Mouse (Mus musculus): ENCODE measurements around the gene Akap9. TPM values are rescaled to one million over a fixed set of nuclear protein-coding genes. Genes with fewer than 3 reads are reported as not detected.
"Not testable (repeated sequence)": the region's sequence is repeated elsewhere in the genome, so short reads cannot be mapped to it uniquely, and the experiment has no call there.

The Akap9 gene
- polyA plus RNA-seq, 1 experiment = 13.9 TPM

- DNase-seq = no peak
These were observed 8.1 kb downstream of the Akap9 start for GRCm38 (mm10) chr5:3935778-3936554.

GRCm38 (mm10) chr5:3938905-3939304 is 11.1 kb downstream of the Akap9 start:
- DNase-seq = no peak
- H3K36me3 ChIP-seq (ENCODE audit: control insufficient read depth, insufficient read depth, low read length) = no peaks in the 10 kb centered on the region
- 97% methylated on average over 3 of the region's 3 CpGs for WGBS
- H3K27me3 ChIP-seq (ENCODE audit: control insufficient read depth, insufficient read depth, low read length) = no peaks in the 10 kb centered on the region
- TF ChIP-seq CTCF (IDR thresholded peaks at IDR 0.05; ENCODE audit: borderline replicate concordance, control insufficient read depth, extremely low read depth, insufficient read depth, low read length, poor library complexity) (no peak), POLR2A (IDR thresholded peaks at IDR 0.05; ENCODE audit: control insufficient read depth, extremely low read depth, insufficient read depth, low read length, poor library complexity) (no peak)
- H3K4me3 ChIP-seq (ENCODE audit: control insufficient read depth, insufficient read depth, low read length) = no peak overlapping the region
- no peaks in the 10 kb centered on the region for H3K4me1 ChIP-seq (replicated peaks; ENCODE audit: control insufficient read depth, insufficient read depth, low read length)
- H3K27ac ChIP-seq (ENCODE audit: control insufficient read depth, insufficient read depth, low read length) = no peak overlapping the region

More at GRCm38 (mm10) chr5:3935778-3936554, 8.1 kb downstream of the Akap9 start:
- H3K27me3 ChIP-seq (ENCODE audit: control insufficient read depth, insufficient read depth, low read length) = no peaks in the 10 kb centered on the region
- TF ChIP-seq CTCF (IDR thresholded peaks at IDR 0.05; ENCODE audit: borderline replicate concordance, control insufficient read depth, extremely low read depth, insufficient read depth, low read length, poor library complexity) = no peak
- no peak for TF ChIP-seq POLR2A (IDR thresholded peaks at IDR 0.05; ENCODE audit: control insufficient read depth, extremely low read depth, insufficient read depth, low read length, poor library complexity)
- WGBS = 97% methylated on average over 8 of the region's 8 CpGs
- no peaks in the 10 kb centered on the region for H3K4me1 ChIP-seq (replicated peaks; ENCODE audit: control insufficient read depth, insufficient read depth, low read length)
- H3K4me3 ChIP-seq (ENCODE audit: control insufficient read depth, insufficient read depth, low read length) = no peak overlapping the region
- no peaks in the 10 kb centered on the region for H3K36me3 ChIP-seq (ENCODE audit: control insufficient read depth, insufficient read depth, low read length)
- H3K27ac ChIP-seq (ENCODE audit: control insufficient read depth, insufficient read depth, low read length) = no peak overlapping the region

GRCm38 (mm10) chr5:3939335-3939734 is 11.5 kb downstream of the Akap9 start:
- no peak overlapping the region for H3K27ac ChIP-seq (ENCODE audit: control insufficient read depth, insufficient read depth, low read length)
- H3K4me3 ChIP-seq (ENCODE audit: control insufficient read depth, insufficient read depth, low read length) = no peak overlapping the region
- DNase-seq = no peak
- no peaks in the 10 kb centered on the region for H3K36me3 ChIP-seq (ENCODE audit: control insufficient read depth, insufficient read depth, low read length)
- H3K4me1 ChIP-seq (replicated peaks; ENCODE audit: control insufficient read depth, insufficient read depth, low read length) = no peaks in the 10 kb centered on the region
- TF ChIP-seq POLR2A (IDR thresholded peaks at IDR 0.05; ENCODE audit: control insufficient read depth, extremely low read depth, insufficient read depth, low read length, poor library complexity) (no peak), CTCF (IDR thresholded peaks at IDR 0.05; ENCODE audit: borderline replicate concordance, control insufficient read depth, extremely low read depth, insufficient read depth, low read length, poor library complexity) (no peak)
- no peaks in the 10 kb centered on the region for H3K27me3 ChIP-seq (ENCODE audit: control insufficient read depth, insufficient read depth, low read length)
- 95% methylated on average over 5 of the region's 5 CpGs for WGBS

- TF ChIP-seq CTCF (IDR thresholded peaks at IDR 0.05; ENCODE audit: borderline replicate concordance, control insufficient read depth, extremely low read depth, insufficient read depth, low read length, poor library complexity) (no peak), POLR2A (IDR thresholded peaks at IDR 0.05; ENCODE audit: control insufficient read depth, extremely low read depth, insufficient read depth, low read length, poor library complexity) (no peak)
- Histone ChIP-seq H3K27me3 (ENCODE audit: control insufficient read depth, insufficient read depth, low read length) (no peaks in the 10 kb centered on the region), H3K4me1 (replicated peaks; ENCODE audit: control insufficient read depth, insufficient read depth, low read length) (no peaks in the 10 kb centered on the region), H3K27ac (ENCODE audit: control insufficient read depth, insufficient read depth, low read length) (no peak overlapping the region), H3K4me3 (ENCODE audit: control insufficient read depth, insufficient read depth, low read length) (no peak overlapping the region), H3K36me3 (ENCODE audit: control insufficient read depth, insufficient read depth, low read length) (no peaks in the 10 kb centered on the region)
- DNase-seq = no peak
- 98% methylated on average over 2 of the region's 2 CpGs for WGBS
These were observed 13.4 kb downstream of the Akap9 start for GRCm38 (mm10) chr5:3941240-3941639.

GRCm38 (mm10) chr5:3943169-3943568 is 15.3 kb downstream of the Akap9 start:
- H3K4me3 ChIP-seq (ENCODE audit: control insufficient read depth, insufficient read depth, low read length); H3K27me3 ChIP-seq (ENCODE audit: control insufficient read depth, insufficient read depth, low read length); H3K36me3 ChIP-seq (ENCODE audit: control insufficient read depth, insufficient read depth, low read length); H3K27ac ChIP-seq (ENCODE audit: control insufficient read depth, insufficient read depth, low read length); DNase-seq; H3K4me1 ChIP-seq (replicated peaks; ENCODE audit: control insufficient read depth, insufficient read depth, low read length): not testable (repeated sequence)
- WGBS = 98% methylated on average over 4 of the region's 4 CpGs

GRCm38 (mm10) chr5:3952498-3952897 is 24.6 kb downstream of the Akap9 start:
- DNase-seq = no peak
- TF ChIP-seq POLR2A (IDR thresholded peaks at IDR 0.05; ENCODE audit: control insufficient read depth, extremely low read depth, insufficient read depth, low read length, poor library complexity) (no peak), CTCF (IDR thresholded peaks at IDR 0.05; ENCODE audit: borderline replicate concordance, control insufficient read depth, extremely low read depth, insufficient read depth, low read length, poor library complexity) (no peak)
- 96% methylated on average over 6 of the region's 6 CpGs for WGBS
- Histone ChIP-seq H3K4me1 (replicated peaks; ENCODE audit: control insufficient read depth, insufficient read depth, low read length) (no peaks in the 10 kb centered on the region), H3K4me3 (ENCODE audit: control insufficient read depth, insufficient read depth, low read length) (no peak overlapping the region), H3K36me3 (ENCODE audit: control insufficient read depth, insufficient read depth, low read length) (peaks cover 25% of the 10 kb centered on the region), H3K27ac (ENCODE audit: control insufficient read depth, insufficient read depth, low read length) (no peak overlapping the region), H3K27me3 (ENCODE audit: control insufficient read depth, insufficient read depth, low read length) (no peaks in the 10 kb centered on the region)

GRCm38 (mm10) chr5:3954541-3954940 is 26.7 kb downstream of the Akap9 start:
- Histone ChIP-seq H3K27me3 (ENCODE audit: control insufficient read depth, insufficient read depth, low read length) (no peaks in the 10 kb centered on the region), H3K36me3 (ENCODE audit: control insufficient read depth, insufficient read depth, low read length) (peaks cover 27% of the 10 kb centered on the region), H3K27ac (ENCODE audit: control insufficient read depth, insufficient read depth, low read length) (no peak overlapping the region), H3K4me1 (replicated peaks; ENCODE audit: control insufficient read depth, insufficient read depth, low read length) (no peaks in the 10 kb centered on the region), H3K4me3 (ENCODE audit: control insufficient read depth, insufficient read depth, low read length) (no peak overlapping the region)
- no peak for DNase-seq
- WGBS = 98% methylated on average over 1 of the region's 1 CpGs
- TF ChIP-seq POLR2A (IDR thresholded peaks at IDR 0.05; ENCODE audit: control insufficient read depth, extremely low read depth, insufficient read depth, low read length, poor library complexity) (no peak), CTCF (IDR thresholded peaks at IDR 0.05; ENCODE audit: borderline replicate concordance, control insufficient read depth, extremely low read depth, insufficient read depth, low read length, poor library complexity) (no peak)
